Mouse (Mus musculus): ENCODE measurements around the gene Gcsam. TPM values are rescaled to one million over a fixed set of nuclear protein-coding genes. Genes with fewer than 3 reads are reported as not detected.

Gcsam gene
- polyA plus RNA-seq (2016; fragmentation: Nextera tagmentation; extraction: Ambion mirVana): not detected in 2 replicates

GRCm38 (mm10) chr16:45610267-45610666 is at the start of gene Gcsam:
Gene Gcsam, plus strand, starts transcription at chr16:45610380.
- Histone ChIP-seq H3K4me1 (0 out of 2 replicates have a peak, but pooled peaks cover 6% of the 10 kb centered on the region), H3K27ac (no peak within 1 kb of the TSS), H3K4me3 (no peak within 1 kb of the TSS), H3K27me3 (ENCODE audit: low read depth, poor library complexity, severe bottlenecking) (no peaks in the 10 kb centered on the region), H3K36me3 (no peaks in the 10 kb centered on the region), H3K9me3 (replicated peaks) (no peaks in the 10 kb centered on the region)
- no peak for DNase-seq (ENCODE audit: low spot score)
- WGBS: 78% methylated on average over 4 of the region's 4 CpGs

DNA sequence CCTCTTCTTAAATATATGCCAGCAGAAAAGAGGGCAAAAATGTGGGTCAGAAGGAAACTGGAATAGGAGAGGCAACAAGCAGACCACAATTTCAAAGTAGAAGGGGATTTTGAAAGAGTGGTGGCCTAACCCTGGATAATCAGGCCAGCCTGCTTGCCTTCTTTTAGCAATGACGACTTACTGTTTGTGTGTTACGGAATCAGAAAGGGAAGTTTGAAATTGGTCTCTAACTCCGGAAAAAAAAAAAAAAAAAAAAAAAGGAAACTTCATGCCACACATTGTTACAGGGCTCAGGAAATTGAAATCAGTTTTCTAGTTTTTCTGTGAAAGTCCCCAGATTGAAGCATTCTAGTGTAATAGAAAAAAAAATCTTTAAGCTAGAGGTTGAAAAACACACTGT is 48.4 kb upstream of the Gcsam start:
- 57% methylated on average over 3 of the region's 3 CpGs for WGBS
- H3K4me3 ChIP-seq: no peak overlapping the region
- H3K27me3 ChIP-seq (ENCODE audit: low read depth, poor library complexity, severe bottlenecking): no peaks in the 10 kb centered on the region
- no peaks in the 10 kb centered on the region for H3K36me3 ChIP-seq
- H3K9me3 ChIP-seq (replicated peaks): no peaks in the 10 kb centered on the region
- no peaks in the 10 kb centered on the region for H3K4me1 ChIP-seq
- no peak overlapping the region for H3K27ac ChIP-seq
- DNase-seq (ENCODE audit: low spot score): no peak

- WGBS: 87% methylated on average over 3 of the region's 3 CpGs
- Histone ChIP-seq H3K4me1 (no peaks in the 10 kb centered on the region), H3K27ac (no peak overlapping the region), H3K9me3 (replicated peaks) (no peaks in the 10 kb centered on the region), H3K27me3 (ENCODE audit: low read depth, poor library complexity, severe bottlenecking) (no peaks in the 10 kb centered on the region), H3K36me3 (no peaks in the 10 kb centered on the region), H3K4me3 (no peak overlapping the region)
- DNase-seq (ENCODE audit: low spot score): no peak
Observed at GRCm38 (mm10) chr16:45572307-45572706, 37.9 kb upstream of the Gcsam start.

DNA sequence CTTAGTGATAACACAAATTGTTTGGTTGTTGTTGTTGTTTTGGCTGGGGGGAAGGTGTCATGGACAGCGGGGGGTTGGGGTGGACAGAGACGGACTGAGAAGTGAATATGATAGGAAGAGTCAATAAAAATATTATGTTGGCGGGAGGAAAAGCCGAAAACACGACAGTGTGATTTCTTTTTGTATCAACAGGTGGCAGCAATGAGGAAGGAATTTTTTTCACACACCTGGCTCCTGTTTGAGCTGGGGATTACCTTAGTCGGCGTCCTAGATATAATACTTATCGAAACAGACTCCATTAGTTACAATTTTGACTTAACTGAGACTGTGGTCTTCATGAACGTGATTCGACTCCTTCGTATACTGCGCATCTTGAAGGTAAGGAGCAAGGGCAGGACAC is 30.3 kb upstream of the Gcsam start:
- H3K9me3 ChIP-seq (replicated peaks): no peaks in the 10 kb centered on the region
- WGBS: 64% methylated on average over 12 of the region's 12 CpGs

DNA sequence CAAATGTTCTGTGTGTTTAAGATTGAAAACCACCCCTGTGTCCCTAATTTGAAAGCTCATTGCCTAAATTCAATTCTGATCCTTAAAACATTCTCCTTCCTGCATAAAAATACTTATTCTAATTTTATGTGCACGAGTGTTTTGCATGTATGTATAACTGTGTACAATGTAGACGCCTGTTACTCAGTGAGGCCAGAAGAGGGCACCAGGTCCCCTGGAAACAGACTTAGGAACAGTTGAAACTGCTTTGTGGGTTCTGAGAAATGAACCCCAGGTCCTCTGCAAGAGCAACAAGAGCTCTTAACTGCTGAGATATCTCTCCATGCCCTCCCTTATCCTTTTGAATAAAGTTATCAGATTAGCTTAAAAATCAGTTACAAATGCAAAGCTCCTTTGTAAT is 27.7 kb upstream of the Gcsam start:
- H3K4me3 ChIP-seq: no peak overlapping the region
- no peaks in the 10 kb centered on the region for H3K27me3 ChIP-seq (ENCODE audit: low read depth, poor library complexity, severe bottlenecking)
- H3K9me3 ChIP-seq (replicated peaks): no peaks in the 10 kb centered on the region
- WGBS: 33% methylated on average over 2 of the region's 2 CpGs
- H3K27ac ChIP-seq: no peak overlapping the region
- no peaks in the 10 kb centered on the region for H3K36me3 ChIP-seq
- no peaks in the 10 kb centered on the region for H3K4me1 ChIP-seq
- DNase-seq (ENCODE audit: low spot score): no peak

More for the DNA sequence above, 30.3 kb upstream of the Gcsam start:
- Histone ChIP-seq H3K27ac (no peak overlapping the region), H3K27me3 (ENCODE audit: low read depth, poor library complexity, severe bottlenecking) (no peaks in the 10 kb centered on the region), H3K36me3 (no peaks in the 10 kb centered on the region), H3K4me1 (no peaks in the 10 kb centered on the region), H3K4me3 (no peak overlapping the region)
- no peak for DNase-seq (ENCODE audit: low spot score)

DNA sequence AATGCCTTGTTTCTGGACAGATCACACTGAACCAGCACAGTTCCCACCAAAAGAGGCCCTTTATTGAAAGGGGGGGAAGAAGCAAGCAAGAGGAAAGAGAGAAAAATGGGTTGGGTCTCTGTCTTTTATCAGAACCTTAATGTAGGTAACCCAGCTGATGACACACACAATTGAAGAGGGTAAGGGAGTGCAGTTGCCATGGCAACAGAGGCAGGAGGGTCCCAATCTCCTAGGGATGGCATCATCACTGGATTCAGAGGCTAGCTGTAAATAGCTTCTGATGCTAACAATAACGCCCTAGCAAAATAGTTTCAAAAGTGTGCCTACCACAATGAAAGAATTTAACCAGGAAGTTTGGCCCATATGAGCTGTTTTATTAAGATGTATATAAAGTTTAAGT is 16.5 kb upstream of the Gcsam start:
- Histone ChIP-seq H3K36me3 (no peaks in the 10 kb centered on the region), H3K4me3 (no peak overlapping the region), H3K27me3 (ENCODE audit: low read depth, poor library complexity, severe bottlenecking) (no peaks in the 10 kb centered on the region), H3K9me3 (replicated peaks) (no peaks in the 10 kb centered on the region), H3K4me1 (no peaks in the 10 kb centered on the region), H3K27ac (no peak overlapping the region)
- DNase-seq (ENCODE audit: low spot score): no peak
- WGBS: 87% methylated on average over 1 of the region's 1 CpGs

- Histone ChIP-seq H3K36me3 (no peaks in the 10 kb centered on the region), H3K4me3 (no peak overlapping the region), H3K27ac (no peak overlapping the region), H3K4me1 (peaks cover 5% of the 10 kb centered on the region), H3K9me3 (replicated peaks) (no peaks in the 10 kb centered on the region), H3K27me3 (ENCODE audit: low read depth, poor library complexity, severe bottlenecking) (no peaks in the 10 kb centered on the region)
- no peak for DNase-seq (ENCODE audit: low spot score)
Observed at GRCm38 (mm10) chr16:45595494-45595893, 14.7 kb upstream of the Gcsam start.

DNA sequence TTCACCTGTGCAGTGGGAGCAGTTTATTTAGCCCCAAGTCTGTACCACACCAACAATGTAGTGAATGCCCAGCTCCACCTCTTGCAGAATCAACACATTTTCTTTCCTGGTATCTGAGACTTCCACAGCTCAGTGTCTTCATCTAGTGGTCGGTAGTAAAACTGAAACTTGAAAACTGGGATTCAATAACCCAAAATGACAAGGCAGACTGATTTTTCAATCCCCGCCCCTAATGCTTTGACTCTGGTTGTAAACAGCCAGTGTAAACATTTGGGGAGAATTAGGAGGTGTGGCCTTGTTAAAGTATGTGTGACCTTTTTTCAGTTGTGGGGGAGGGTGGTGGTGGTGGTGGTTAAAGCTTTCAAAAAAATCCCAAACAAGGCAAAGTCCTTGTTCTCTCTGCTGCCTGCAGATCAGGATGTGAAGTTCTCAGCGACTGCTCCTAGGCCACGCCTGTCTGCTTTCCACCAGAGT is 1.7 kb upstream of the Gcsam start:
- DNase-seq (ENCODE audit: low spot score): no peak
- WGBS: 45% methylated on average over 4 of the region's 4 CpGs
- no peaks in the 10 kb centered on the region for H3K36me3 ChIP-seq
- no peaks in the 10 kb centered on the region for H3K9me3 ChIP-seq (replicated peaks)
- no peak overlapping the region for H3K27ac ChIP-seq
- H3K4me3 ChIP-seq: no peak overlapping the region
- no peaks in the 10 kb centered on the region for H3K27me3 ChIP-seq (ENCODE audit: low read depth, poor library complexity, severe bottlenecking)
- H3K4me1 ChIP-seq: 0 out of 2 replicates have a peak, but pooled peaks cover 6% of the 10 kb centered on the region

DNA sequence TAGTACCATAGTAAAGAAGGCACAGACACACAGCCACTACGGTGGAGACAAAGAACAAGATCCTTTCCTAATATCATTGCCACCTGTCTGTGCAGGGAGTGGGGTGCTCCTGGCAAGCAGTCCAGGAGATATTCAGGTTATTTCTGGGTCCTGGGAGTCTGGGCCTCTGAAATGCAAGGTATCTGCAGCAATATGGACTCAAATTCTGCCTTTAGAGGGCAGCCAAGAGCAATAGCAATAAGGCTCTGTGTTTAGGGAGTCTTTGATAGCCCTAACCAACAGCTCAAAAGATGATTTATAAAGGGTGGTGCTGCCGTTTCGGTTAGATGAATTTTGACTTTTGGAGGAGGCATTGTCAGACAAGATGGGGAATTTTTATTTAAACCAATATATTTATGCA is 880 bp upstream of the Gcsam start:
- Histone ChIP-seq H3K9me3 (replicated peaks) (no peaks in the 10 kb centered on the region), H3K4me3 (no peak overlapping the region), H3K27me3 (ENCODE audit: low read depth, poor library complexity, severe bottlenecking) (no peaks in the 10 kb centered on the region), H3K27ac (no peak overlapping the region), H3K4me1 (0 out of 2 replicates have a peak, but pooled peaks cover 6% of the 10 kb centered on the region), H3K36me3 (no peaks in the 10 kb centered on the region)
- no peak for DNase-seq (ENCODE audit: low spot score)
- WGBS: 82% methylated on average over 3 of the region's 3 CpGs

DNA sequence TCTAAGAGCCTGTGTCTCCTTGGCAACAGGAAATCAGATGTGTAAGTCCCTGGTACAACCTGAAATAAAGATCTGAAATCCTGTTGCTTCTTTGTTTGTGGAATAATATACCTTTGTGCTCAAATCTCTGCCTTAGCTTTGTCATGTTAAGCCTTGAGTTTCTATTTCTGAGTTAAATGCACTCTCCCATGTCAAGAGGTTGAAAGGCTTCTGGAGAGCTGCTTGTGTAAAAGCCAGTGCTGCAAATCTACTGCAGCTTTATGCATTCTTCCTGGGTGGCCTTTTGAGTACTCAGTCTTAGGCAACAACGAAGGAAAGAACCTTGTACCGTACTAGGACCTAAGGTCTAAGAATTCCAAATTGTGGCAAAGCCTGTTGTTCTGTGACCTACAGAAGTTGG is 3.1 kb downstream of the Gcsam start:
- 81% methylated on average over 2 of the region's 2 CpGs for WGBS
- Histone ChIP-seq H3K27ac (no peak overlapping the region), H3K27me3 (ENCODE audit: low read depth, poor library complexity, severe bottlenecking) (no peaks in the 10 kb centered on the region), H3K4me3 (no peak overlapping the region), H3K36me3 (no peaks in the 10 kb centered on the region), H3K4me1 (0 out of 2 replicates have a peak, but pooled peaks cover 6% of the 10 kb centered on the region), H3K9me3 (replicated peaks) (no peaks in the 10 kb centered on the region)
- DNase-seq (ENCODE audit: low spot score): no peak

DNA sequence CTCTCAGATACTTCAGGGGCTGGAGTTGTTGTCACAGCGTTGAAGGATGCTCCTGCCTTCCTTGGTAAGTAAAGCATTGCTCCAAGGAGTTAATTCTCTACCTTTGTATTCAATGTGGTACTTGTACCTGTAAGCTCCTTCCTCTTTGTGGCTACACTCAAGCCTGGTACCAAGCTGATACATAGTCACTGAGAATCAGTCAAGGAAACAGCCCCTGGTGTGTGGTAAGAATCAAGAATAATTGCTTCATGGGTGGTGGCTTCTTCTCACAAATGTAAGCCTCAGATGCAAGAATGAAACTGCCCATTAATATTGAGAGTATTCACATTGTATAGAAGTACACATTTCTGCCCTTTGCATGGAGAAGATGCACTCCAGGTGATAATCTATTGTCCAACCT is 5.8 kb downstream of the Gcsam start:
- Histone ChIP-seq H3K36me3 (no peaks in the 10 kb centered on the region), H3K27me3 (ENCODE audit: low read depth, poor library complexity, severe bottlenecking) (no peaks in the 10 kb centered on the region), H3K27ac (no peak overlapping the region), H3K4me3 (no peak overlapping the region), H3K4me1 (no peaks in the 10 kb centered on the region), H3K9me3 (replicated peaks) (no peaks in the 10 kb centered on the region)
- DNase-seq (ENCODE audit: low spot score): no peak
- WGBS: 85% methylated on average over 1 of the region's 1 CpGs

DNA sequence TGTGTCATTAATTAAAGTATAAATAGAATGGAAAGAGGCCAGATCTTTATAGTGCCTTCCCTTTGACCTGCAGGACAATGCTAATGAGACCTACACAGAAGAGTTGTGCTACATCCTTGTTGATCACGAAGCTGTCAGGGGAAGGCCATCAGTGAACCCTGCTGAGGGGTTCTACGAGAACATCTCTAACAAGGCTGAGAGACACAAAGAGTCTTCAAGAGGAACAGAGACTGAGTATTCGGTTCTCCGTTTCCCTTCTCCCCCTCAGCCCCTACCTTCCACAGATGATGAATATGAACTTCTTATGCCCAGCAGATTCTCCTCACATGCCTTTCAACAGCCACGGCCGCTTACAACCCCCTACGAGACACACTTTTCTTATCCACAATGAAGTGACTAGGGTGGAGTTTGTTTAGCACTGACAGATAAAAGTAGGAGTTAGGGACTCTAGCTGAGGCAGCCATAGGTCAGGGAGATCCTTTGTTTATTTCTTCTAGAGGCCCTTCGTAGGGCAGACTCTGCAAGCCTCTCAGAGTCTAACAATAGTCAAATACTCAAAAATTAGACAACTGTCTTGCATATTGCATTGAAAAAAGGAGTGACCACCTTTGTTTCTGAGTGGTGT is 9.7 kb downstream of the Gcsam start:
- no peaks in the 10 kb centered on the region for H3K36me3 ChIP-seq
- no peak overlapping the region for H3K27ac ChIP-seq
- H3K9me3 ChIP-seq (replicated peaks): no peaks in the 10 kb centered on the region
- H3K4me3 ChIP-seq: no peak overlapping the region
- 78% methylated on average over 8 of the region's 8 CpGs for WGBS
- H3K4me1 ChIP-seq: no peaks in the 10 kb centered on the region
- H3K27me3 ChIP-seq (ENCODE audit: low read depth, poor library complexity, severe bottlenecking): no peaks in the 10 kb centered on the region
- no peak for DNase-seq (ENCODE audit: low spot score)

DNA sequence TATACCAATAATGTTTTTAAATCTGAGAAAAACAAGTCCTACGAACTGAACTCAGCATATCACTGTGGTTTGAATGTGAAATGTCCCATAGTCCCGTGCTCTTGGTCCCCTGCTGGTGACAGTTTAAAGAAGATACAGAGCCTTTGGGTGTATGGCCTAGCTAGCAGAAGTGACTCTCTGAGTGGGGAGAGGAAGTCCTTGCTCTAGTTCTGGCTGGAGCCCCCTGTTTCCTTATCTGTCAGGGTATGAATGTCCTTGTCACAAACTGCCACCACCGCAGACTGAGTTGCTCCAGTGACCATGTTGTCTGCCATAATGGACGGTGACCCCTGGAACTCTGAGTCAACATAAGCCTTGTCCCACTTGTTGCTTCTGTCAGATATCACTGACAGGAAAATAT is 13.1 kb downstream of the Gcsam start:
- H3K36me3 ChIP-seq: no peaks in the 10 kb centered on the region
- no peak for DNase-seq (ENCODE audit: low spot score)
- H3K4me3 ChIP-seq: no peak overlapping the region
- no peaks in the 10 kb centered on the region for H3K27me3 ChIP-seq (ENCODE audit: low read depth, poor library complexity, severe bottlenecking)
- no peaks in the 10 kb centered on the region for H3K9me3 ChIP-seq (replicated peaks)
- 92% methylated on average over 4 of the region's 4 CpGs for WGBS
- no peak overlapping the region for H3K27ac ChIP-seq
- H3K4me1 ChIP-seq: no peaks in the 10 kb centered on the region

DNA sequence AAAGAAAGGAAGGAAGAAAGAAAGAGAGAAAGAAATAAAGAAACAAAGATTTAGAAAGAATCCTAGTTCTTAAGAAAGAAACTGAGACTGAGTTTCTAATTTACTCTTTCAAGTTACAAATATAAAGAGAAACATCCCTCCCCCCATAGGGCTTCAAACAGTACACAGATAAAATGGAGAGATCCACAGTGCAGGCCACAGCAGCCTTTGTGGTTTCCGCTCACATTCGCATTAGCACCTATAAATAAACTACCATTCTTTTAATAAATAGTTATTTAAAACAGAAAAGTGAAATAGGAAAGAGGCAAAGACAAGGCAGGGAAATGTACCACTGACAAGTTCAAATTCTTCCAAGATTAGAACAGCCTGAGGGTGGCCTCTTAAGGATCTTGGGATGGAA is 14.6 kb downstream of the Gcsam start:
- no peak overlapping the region for H3K27ac ChIP-seq
- no peaks in the 10 kb centered on the region for H3K36me3 ChIP-seq
- no peak for DNase-seq (ENCODE audit: low spot score)
- no peaks in the 10 kb centered on the region for H3K4me1 ChIP-seq
- no peaks in the 10 kb centered on the region for H3K9me3 ChIP-seq (replicated peaks)
- 95% methylated on average over 2 of the region's 2 CpGs for WGBS
- no peaks in the 10 kb centered on the region for H3K27me3 ChIP-seq (ENCODE audit: low read depth, poor library complexity, severe bottlenecking)
- H3K4me3 ChIP-seq: no peak overlapping the region

Data from limb, embryonic 10.5 days (tissue).